Mouse (Mus musculus) cortical plate, adult 2 months (tissue): ENCODE data around the gene Hagh.

ENCODE experiments used
- CTCF ChIP-seq: fragments of 200-500 bp; IDR thresholded peaks from 2 replicates; pipeline ENCODE4 v1.5.1; 2011; ENCODE audit warnings: mild to moderate bottlenecking, control low read depth, low read length; ENCODE audit not compliant: insufficient read depth; ENCODE audit errors: extremely low read depth
- POLR2A ChIP-seq: fragments of 200-500 bp; IDR thresholded peaks from 2 replicates; pipeline ENCODE4 v1.6.1; 2011; ENCODE audit warnings: mild to moderate bottlenecking, low read length, control low read depth; ENCODE audit not compliant: insufficient read depth; ENCODE audit errors: extremely low read depth

DNA sequence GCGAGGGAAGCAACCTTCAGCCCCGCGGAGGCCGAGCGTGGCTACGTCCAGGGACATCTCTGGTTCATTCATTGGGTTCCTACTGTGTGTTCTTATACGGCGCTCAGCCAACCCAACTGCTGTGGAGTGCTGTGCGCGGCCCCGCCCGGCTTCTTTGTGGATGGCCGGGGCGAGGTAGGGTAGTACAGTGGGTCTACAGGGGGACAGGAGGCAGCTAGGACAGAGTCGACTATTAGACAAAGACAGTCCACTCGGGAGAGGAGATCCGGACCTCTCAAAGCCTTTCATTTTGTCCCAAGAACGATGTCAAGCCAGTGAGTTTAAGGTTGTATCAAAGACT is 47.0 kb downstream of the Hagh start:
- TF ChIP-seq CTCF (no peak), POLR2A (no peak)
